Mouse (Mus musculus) splenic B cell, adult 2 months (primary cell): ENCODE measurements around the gene Tcp11.

Experiments
- DNase-seq: peaks from one replicate; pipeline ENCODE4 v3.0.0-alpha.2; 2011; ENCODE audit warnings: low read depth, low spot score
- H3K27me3 ChIP-seq: 2 replicates; pipeline ENCODE4 v1.6.1; 2012; ENCODE audit warnings: mild to moderate bottlenecking, low read length, moderate library complexity, mixed read lengths; ENCODE audit not compliant: control insufficient read depth, poor library complexity, insufficient read depth, severe bottlenecking
- H3K36me3 ChIP-seq: 2 replicates; pipeline ENCODE4 v1.6.1; 2012; ENCODE audit warnings: mild to moderate bottlenecking, low read length, moderate library complexity, mixed read lengths; ENCODE audit not compliant: control insufficient read depth, poor library complexity, insufficient read depth, severe bottlenecking

Gene Tcp11

DNA sequence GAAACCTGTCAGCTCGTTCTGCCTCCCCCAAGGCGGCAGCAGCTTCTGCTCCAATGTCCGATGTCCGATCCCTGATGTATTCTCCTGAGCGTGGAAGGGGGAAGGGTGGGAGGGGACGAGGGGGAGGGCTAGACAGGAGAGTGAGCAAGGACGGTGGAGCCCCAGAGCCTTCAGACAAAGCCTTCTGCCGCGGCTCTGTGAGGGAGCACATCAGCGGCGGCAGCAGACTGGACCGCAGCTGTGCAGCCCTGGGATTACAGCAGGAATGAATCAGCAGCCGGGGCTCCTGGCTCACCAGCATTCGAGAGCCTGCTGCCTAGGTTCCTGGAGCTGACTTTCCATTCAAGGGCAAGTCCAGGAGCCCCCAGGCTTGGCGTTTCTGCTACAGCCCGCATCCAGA lies 39.8 kb downstream of the Tcp11 start:
- Histone ChIP-seq H3K36me3 (no peaks in the 10 kb centered on the region; the same call in none of the 2 replicates), H3K27me3 (no peaks in the 10 kb centered on the region)
- no peak for DNase-seq

DNA sequence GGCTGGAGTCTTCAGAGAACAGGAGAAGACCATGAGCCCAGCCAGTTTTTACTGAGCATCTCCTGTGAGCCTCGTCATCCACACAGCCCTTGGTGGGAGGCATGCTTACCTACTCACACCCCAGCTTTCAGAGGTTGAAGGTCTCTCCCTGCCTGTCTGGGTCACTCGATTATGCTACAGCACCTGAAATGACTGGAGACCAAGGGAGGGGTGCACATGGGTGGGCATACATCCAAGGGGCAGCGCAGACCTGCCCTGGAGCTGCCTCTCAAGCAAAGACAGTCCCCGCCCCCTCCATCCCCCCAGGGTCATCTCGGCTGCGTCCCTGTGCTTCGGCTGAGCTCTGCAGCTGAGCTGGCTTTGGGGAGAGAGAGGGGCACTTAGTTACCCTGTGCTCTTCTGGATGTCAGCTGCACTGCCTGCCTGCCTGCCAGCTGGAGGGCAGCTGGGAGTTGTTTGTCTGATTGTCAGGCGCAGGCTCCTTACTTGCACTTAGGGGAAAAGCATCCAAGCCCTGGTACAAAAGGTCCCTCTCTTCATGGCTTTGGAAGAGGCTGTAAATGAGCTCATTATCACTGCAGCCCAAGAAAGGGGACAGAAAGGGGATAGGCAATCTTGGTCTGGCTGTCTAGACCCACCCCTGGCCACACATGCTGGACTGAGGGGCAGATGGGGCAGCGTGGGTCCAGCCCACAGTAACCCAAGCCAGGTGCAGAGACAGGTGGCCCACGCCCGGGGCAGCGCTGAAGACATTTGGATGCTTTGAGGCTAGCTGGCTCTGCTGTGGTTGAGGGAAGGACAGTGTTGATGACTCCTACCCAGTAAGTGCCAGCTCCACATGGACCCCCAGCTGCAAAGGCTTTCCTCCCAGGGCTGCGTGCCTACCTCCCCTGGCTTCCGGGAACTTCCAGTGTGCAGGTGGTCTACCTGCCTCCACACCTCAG lies 43.4 kb downstream of the Tcp11 start:
- no peak for DNase-seq

DNA sequence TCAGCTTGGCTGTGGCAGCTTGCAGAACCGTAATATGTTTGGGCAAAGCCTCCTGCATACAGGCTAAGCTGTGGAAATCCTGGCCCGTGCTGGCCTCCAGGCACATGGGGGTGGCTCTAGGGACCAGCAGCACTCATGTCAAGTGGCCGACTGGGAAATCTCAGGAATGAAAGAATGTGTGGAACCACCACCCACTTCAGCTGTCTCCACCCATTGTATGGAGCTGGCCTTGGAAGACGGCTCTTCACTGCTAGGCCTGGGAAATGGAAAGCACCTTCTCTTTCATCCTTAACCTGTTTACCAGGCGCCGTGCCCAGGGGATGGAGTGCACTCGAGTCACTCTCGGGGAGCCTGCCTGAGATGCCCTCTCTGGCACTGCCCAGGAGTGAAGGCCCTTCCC lies 45.5 kb downstream of the Tcp11 start:
- Histone ChIP-seq H3K27me3 (no peaks in the 10 kb centered on the region), H3K36me3 (no peaks in the 10 kb centered on the region)
- DNase-seq, result no peak

More for the DNA sequence above, 43.4 kb downstream of the Tcp11 start:
- Histone ChIP-seq H3K36me3 (no peaks in the 10 kb centered on the region), H3K27me3 (no peaks in the 10 kb centered on the region)

DNA sequence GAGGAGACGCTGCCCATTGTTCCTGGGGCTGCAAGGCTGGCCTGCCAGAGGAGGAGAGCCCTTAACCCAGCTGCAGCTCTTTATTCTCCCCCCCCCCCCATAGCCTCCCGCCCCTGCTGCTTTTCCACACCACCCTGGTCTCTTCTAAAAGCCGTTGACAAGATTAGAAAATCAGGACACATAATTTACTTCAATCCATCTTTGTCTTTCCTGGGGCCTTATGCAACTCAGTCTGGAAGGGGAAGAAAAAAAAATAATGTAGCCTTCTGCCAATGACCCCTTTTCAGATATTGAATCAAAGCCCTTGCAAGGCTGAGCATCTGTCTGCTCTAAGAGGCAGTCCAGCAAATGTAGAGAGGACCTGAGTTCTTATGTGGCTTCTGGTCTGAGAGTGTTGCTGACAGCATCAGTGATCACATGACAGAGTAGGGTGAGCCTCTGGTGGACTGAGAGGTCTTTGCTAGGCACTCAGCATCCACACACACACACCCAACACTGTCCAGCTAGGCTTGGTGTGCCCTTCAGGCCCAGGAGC lies 47.3 kb downstream of the Tcp11 start:
- no peak for DNase-seq
- no peaks in the 10 kb centered on the region for H3K27me3 ChIP-seq
- H3K36me3 ChIP-seq, result no peaks in the 10 kb centered on the region; the same call in 1 of the 2 replicates

DNA sequence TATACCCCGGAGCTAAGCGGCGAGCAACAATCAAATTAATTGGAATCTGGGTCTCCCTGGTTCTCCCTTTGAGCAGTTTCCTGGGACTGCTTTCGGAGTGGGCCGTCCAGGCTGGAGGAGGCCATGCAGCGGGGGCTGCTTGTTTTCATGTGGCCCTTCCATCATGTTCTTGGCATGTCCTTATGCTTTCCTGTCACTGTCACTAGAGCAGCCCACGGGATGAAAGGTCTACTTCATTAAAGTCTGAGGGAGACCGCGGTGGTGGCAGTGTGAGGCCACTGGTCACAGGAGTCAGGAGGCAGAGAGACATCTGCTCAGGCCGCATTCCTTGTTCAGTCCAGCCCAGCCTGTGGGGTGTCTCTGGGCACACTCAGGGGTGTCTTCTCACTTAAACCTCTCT lies 48.2 kb downstream of the Tcp11 start:
- H3K36me3 ChIP-seq, result no peaks in the 10 kb centered on the region; the same call in 1 of the 2 replicates
- H3K27me3 ChIP-seq, result no peaks in the 10 kb centered on the region
- no peak for DNase-seq

DNA sequence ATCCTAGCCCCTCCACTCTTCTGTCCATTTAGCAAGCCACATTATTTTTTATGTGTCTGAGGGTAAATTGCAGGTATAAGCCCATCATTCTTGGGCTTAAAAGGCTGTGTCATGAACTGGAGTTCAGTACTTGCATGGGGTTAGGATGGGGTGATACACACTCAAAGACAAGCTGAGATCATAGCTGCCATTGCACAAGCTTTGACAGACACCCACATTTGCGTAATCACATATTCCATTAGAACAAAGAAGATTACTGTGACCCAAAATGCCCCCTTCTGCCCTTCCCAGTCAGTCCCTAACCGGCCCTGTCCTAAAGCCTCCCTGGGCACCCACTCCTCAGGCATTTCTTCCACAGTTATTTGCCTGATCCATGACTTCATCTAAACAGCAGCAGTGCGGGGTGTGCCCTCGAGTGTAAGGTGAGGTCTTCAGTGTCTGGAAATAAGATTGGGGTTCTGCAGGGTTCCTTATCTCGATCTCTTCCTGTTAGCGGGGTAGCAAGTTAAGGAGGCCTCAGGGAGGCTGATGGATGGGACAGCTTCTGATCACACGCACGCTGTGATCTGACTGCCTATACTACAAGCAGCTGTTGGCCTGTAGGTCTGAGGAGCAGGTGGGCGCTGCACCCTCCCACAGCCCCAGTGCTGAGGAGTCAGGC lies 49.0 kb downstream of the Tcp11 start:
- Histone ChIP-seq H3K36me3 (no peaks in the 10 kb centered on the region; the same call in 1 of the 2 replicates), H3K27me3 (no peaks in the 10 kb centered on the region)
- no peak for DNase-seq

DNA sequence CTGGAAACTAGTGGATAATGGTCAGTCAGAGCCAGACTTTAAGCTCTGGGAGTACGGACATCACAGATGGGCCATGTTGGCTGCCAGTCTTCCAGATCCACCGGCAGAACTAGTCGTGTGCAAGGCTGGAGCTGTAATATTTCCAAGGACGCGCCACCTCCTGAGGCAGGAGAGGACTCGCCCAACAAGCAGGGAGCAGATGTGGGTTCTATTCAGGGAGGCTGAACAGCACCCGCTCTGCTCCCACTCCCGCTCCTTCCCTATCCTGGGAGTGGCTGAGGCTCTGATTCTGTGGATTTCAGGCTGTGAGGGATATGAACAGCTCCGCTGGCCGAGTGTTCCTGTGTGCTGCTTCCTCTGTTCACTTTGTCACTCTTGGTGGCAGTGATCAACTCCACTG lies 50.0 kb downstream of the Tcp11 start:
- H3K27me3 ChIP-seq, result no peaks in the 10 kb centered on the region
- DNase-seq, result no peak
- H3K36me3 ChIP-seq, result no peaks in the 10 kb centered on the region; the same call in 1 of the 2 replicates

DNA sequence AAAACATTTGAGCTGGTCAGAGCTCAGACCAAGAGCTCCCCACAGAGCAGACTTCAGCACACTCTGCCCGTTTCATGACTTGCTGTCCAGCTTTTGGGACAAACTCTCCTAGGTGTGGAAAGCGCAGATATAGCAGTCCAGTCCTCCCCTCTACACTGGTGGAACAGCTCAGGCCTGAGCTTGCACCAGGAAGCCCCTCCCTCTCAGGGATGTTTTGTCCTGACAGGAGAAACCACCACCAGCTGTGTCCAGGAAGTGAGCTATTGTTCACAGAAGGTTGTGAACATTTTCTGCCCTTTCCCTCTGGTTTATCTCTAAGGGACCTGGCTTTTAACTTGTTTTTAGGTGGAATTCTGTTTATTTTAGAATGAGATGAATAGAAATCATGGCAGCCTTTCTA lies 51.1 kb downstream of the Tcp11 start:
- no peaks in the 10 kb centered on the region for H3K27me3 ChIP-seq
- H3K36me3 ChIP-seq, result no peaks in the 10 kb centered on the region; the same call in 1 of the 2 replicates
- no peak for DNase-seq

DNA sequence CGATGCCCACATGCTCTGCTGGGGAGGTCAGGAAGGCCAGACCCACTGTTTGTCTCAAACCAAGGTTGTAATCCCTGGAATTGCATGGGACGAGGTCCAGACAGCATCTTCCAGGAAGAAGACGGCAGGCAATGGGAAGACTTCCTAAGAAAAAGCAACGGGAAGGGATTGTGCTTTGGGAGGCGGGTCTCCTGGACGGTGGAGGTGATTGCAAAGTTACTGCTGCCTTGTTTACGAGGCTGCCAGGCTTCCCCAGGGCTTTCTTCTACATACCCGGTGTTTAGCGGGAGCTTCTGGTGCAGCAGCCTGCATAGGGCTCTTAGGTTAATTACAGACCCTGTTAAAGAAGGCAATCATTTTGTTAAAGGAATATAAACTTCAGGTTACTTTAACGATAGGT lies 52.2 kb downstream of the Tcp11 start:
- no peak for DNase-seq

DNA sequence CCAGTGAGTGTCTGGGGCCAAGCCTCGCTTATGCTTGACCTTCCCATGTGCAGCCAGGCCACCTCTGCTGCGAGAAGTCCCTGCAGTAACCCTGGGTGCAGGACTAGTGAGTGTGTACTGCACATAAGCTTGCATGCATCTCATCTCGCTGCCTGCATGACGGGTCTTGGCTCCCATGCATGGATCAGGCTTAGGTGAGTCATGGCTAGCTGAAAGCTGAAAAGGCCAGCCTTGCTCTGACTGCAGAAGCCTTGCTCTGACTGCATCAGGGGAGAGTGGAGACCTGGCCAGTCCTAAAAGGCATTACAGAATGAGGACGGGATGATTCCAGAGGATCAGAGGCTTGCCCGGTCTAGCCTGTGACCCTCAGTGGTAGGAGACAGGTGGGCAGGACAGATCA lies 53.2 kb downstream of the Tcp11 start:
- no peak for DNase-seq
- Histone ChIP-seq H3K36me3 (no peaks in the 10 kb centered on the region; the same call in none of the 2 replicates), H3K27me3 (no peaks in the 10 kb centered on the region)

More for the DNA sequence above, 52.2 kb downstream of the Tcp11 start:
- Histone ChIP-seq H3K36me3 (no peaks in the 10 kb centered on the region; the same call in 1 of the 2 replicates), H3K27me3 (no peaks in the 10 kb centered on the region)

DNA sequence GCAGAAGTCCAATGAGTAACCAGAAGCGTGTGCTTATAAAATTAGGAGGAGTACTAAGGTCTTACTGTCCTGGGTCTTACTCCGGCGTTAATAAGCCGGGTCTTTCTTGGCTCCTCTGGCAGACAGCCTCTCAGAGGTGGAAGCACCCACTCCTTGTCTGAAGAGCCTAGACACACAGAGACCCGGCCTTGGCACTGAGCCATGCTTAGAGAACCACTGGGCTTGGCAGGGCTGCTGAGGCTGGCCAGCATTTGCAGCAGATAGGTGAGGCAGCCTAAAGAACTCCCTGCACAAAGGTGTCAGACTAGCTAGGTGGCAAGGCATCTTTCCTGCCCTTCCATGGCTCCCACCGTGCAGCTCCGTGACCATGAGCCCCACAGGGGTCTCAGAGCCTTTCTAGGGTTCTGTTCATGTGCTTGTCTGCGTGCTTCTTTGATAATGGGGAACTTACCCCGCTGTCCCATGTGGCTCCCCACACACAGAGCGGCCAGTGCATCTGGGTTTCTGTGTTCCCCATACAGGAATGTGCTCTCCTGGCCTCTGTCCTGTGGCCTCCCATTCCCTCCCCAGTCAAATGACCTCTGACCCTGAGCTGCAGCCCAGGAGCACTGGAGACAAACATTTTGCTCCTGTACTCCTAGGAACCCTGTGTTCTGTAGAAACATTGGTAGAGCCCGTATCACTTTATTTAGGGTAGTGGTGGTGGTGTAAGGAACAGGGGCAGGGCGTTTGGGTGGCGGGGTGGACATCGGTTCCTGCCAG lies 54.1 kb downstream of the Tcp11 start:
- Histone ChIP-seq H3K36me3 (no peaks in the 10 kb centered on the region; the same call in none of the 2 replicates), H3K27me3 (no peaks in the 10 kb centered on the region)
- DNase-seq, result no peak

DNA sequence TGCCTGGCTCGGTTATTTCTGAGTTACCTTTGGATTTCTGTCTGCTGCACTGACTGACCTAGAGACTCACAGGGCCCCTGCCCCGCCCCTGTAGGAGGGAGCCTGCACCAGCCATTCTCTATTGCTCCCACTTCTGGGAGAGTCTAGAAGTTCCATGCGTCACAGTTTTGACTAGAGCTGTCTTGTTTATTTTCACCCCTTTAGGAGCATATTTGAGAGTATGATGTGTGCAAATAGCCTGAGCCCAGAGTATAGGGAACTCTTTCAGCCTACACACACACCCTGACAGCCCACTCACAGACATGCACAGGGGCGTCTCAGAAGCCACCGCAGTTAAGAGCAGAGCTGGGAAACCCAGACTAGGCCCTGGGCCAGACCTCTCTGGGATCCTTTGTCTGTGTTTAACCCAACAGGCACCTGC lies 54.9 kb downstream of the Tcp11 start:
- H3K36me3 ChIP-seq, result no peaks in the 10 kb centered on the region; the same call in none of the 2 replicates
- no peak for DNase-seq

DNA sequence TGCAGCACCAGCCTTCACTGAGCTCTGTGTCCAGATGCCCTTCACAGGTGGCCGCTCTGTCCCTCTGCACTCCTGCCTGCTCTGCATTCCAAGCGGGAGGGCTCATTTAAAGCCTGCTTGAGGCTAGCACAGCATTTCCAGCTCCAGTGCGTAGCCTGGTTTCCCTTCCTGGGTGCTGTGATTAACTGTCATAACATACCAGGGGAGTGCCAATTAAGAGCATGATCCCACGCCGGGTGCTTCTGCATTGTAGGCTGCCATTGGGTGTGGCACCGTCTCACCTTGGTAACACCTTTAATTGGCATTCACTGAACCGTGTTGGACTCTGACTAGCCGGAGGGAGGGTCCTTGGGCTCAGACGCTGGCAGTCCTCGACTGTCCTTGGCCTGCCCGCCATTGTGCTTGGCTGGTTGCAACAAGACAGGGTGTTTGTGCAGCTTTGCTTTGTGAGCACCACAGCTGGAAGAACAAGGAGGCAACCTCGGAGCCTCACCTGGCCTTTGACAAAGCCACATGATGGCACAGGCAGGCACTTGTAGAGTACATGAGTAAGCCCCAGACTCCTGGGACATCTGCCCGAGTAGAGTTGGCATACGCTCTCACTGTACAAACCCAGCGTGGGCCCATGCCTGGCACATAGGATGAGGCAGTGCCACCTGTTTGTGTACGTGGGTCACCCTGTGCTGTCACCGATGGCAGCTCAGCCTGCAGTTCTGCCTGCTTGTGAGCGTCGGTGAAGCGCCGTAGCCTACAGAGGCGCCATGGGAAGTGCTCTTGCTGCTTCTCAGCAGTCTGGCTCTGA lies 57.4 kb downstream of the Tcp11 start:
- H3K27me3 ChIP-seq, result no peaks in the 10 kb centered on the region
- no peak for DNase-seq
- H3K36me3 ChIP-seq, result no peaks in the 10 kb centered on the region; the same call in 1 of the 2 replicates

More for the DNA sequence above, 54.9 kb downstream of the Tcp11 start:
- no peaks in the 10 kb centered on the region for H3K27me3 ChIP-seq

DNA sequence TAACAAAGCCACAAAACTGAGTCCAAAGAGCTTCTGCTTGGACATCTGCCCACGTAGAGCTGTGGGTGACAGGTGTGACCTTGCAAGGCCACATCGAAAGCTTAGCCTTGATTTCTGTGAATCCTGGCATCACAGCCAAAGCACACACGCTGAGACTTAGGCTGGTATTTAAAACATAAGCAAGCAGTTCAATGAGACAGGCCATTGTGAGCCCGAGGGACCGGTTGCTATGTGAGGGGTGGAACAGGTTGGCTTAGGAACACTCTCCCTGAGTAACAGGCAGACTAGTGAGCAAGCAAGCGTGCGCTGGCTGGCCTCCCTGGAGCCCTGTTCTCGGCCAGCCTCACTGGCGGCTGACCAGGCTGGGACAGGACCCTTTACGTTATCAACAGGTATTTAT lies 58.5 kb downstream of the Tcp11 start:
- DNase-seq, result no peak
- Histone ChIP-seq H3K27me3 (no peaks in the 10 kb centered on the region), H3K36me3 (no peaks in the 10 kb centered on the region; the same call in 1 of the 2 replicates)
